Mouse (Mus musculus): ENCODE measurements at regions not wholly inside any gene's neighbourhood (a gene's known extent, or its start where the extent isn't known, plus 50 kb on each side); places are given as distances from the start of the nearest gene placed in this dataset.

DNA sequence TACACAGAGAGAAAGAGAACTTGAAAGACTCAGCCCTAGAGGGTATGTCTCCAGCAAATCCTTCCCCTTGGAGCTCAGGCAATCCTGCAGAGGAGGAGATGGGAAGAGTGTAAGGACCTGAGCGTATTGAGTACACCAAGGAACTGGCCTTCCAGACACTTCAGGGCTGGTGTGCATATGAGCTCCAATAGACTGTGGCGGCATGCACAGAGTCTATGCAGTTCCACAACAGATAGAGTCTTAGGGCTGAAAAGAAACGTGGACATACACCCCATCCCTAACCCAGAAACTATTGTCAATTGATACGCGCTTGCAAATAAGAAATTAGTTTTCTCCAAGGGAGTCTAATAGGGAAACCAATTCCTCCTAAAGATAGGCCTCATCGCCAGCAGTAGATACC, 130.6 kb upstream of the Lpp start:
- ATAC-seq (ENCODE audit: low FRiP score, low TSS enrichment) (no peak), DNase-seq (ENCODE audit: low spot score) (no peak)
- TF ChIP-seq CTCF (IDR thresholded peaks at IDR 0.05; ENCODE audit: low read depth) (no peak), EP300 (optimal IDR thresholded peaks at IDR 0.05) (no peak)
- Histone ChIP-seq H3K4me3 (ENCODE audit: low read depth, low read length) (no peak overlapping the region), H3K27me3 (ENCODE audit: control insufficient read depth, insufficient read depth, low read length) (no peaks in the 10 kb centered on the region), H3K9ac (ENCODE audit: low read length) (no peak overlapping the region), H3K4me2 (replicated peaks; ENCODE audit: low read depth) (no peak overlapping the region), H3K9me3 (ENCODE audit: control insufficient read depth, low read length) (no peaks in the 10 kb centered on the region), H3K36me3 (ENCODE audit: control insufficient read depth, insufficient read depth, low read length) (no peaks in the 10 kb centered on the region), H3K4me1 (replicated peaks; ENCODE audit: control insufficient read depth, insufficient read depth) (no peaks in the 10 kb centered on the region), H3K27ac (replicated peaks) (no peak overlapping the region)
- 94% methylated on average over 6 of the region's 6 CpGs for WGBS

DNA sequence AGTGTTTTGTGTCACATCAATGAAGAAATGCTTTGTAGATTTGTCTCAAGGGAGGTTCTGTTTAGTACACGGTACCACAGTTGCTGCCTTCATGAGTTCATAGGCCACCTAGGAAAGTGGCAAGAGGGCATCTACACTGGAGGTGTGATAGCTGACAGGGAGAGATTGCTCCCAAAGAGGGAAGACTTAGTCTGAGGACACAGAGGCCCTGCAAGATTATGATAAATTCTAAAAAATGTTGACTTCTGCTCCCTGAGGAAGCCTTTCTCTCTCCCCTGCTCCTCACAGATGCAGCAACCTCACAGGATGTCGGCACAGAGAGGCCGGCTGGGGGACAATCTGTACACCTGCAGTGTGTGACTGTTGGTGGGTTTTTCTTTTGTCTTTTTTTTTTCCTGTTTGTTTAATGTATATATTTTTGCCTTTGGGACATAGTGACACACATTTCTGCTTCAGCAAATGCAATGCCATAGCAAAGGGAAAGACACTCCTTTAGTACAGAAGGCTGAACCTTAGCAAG, 133.5 kb upstream of the Lpp start:
- H3K4me1 ChIP-seq (replicated peaks; ENCODE audit: control insufficient read depth, insufficient read depth): no peaks in the 10 kb centered on the region
- no peak for TF ChIP-seq CTCF (IDR thresholded peaks at IDR 0.05; ENCODE audit: low read depth)
- no peak for TF ChIP-seq EP300 (optimal IDR thresholded peaks at IDR 0.05)
- 64% methylated on average over 3 of the region's 3 CpGs for WGBS
- H3K36me3 ChIP-seq (ENCODE audit: control insufficient read depth, insufficient read depth, low read length): no peaks in the 10 kb centered on the region
- no peaks in the 10 kb centered on the region for H3K9me3 ChIP-seq (ENCODE audit: control insufficient read depth, low read length)
- H3K27ac ChIP-seq (replicated peaks): no peak overlapping the region
- DNase-seq (ENCODE audit: low spot score) (no peak), ATAC-seq (ENCODE audit: low FRiP score, low TSS enrichment) (no peak)
- no peak overlapping the region for H3K4me2 ChIP-seq (replicated peaks; ENCODE audit: low read depth)
- no peak overlapping the region for H3K9ac ChIP-seq (ENCODE audit: low read length)
- H3K4me3 ChIP-seq (ENCODE audit: low read depth, low read length): no peak overlapping the region
- no peaks in the 10 kb centered on the region for H3K27me3 ChIP-seq (ENCODE audit: control insufficient read depth, insufficient read depth, low read length)

DNA sequence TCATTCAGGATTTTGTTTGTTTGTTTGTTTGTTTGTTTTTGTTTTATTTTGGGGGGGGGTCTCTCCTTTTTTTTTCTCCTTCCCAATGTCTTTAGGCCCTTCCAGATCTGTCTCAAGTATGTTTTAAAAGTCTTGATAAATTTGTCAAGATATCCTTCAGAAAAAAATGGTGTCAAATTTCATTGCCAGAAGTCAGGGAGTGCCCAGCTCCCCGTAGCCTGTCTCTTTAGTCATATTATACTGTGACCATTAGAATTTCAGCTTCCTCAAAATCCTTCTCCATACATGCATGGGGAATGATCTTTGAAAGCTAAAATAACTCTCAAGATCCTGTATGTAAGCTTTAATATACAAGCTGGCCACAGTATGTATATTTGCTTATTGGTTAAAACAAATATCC, 134.3 kb upstream of the Lpp start:
- 27% methylated on average over 1 of the region's 1 CpGs for WGBS
- H3K27me3 ChIP-seq (ENCODE audit: control insufficient read depth, insufficient read depth, low read length): no peaks in the 10 kb centered on the region
- DNase-seq (ENCODE audit: low spot score) (no peak), ATAC-seq (ENCODE audit: low FRiP score, low TSS enrichment) (no peak)
- no peak overlapping the region for H3K4me2 ChIP-seq (replicated peaks; ENCODE audit: low read depth)
- no peaks in the 10 kb centered on the region for H3K36me3 ChIP-seq (ENCODE audit: control insufficient read depth, insufficient read depth, low read length)
- no peak overlapping the region for H3K27ac ChIP-seq (replicated peaks)
- no peaks in the 10 kb centered on the region for H3K4me1 ChIP-seq (replicated peaks; ENCODE audit: control insufficient read depth, insufficient read depth)
- TF ChIP-seq EP300 (optimal IDR thresholded peaks at IDR 0.05) (no peak), CTCF (IDR thresholded peaks at IDR 0.05; ENCODE audit: low read depth) (no peak)
- H3K9ac ChIP-seq (ENCODE audit: low read length): no peak overlapping the region
- H3K9me3 ChIP-seq (ENCODE audit: control insufficient read depth, low read length): no peaks in the 10 kb centered on the region
- no peak overlapping the region for H3K4me3 ChIP-seq (ENCODE audit: low read depth, low read length)

DNA sequence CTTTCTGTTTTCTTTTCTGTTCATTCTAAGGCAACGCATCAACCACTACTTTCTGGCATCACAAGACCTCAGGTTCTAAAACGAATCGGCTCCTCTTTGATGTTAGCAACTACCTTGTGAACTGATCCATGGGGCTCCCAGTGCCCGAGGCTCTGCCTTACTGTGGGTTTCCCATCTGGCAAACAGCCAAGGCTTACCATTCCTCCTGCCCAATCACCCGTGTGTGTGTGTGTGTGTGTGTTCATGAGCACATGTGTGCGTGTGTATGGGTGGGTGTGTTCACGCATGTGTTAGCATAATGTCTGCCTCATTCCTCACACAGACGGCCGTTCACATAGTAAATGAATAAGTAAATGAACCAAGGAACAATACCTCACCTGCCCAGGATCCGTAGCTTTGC, 138.3 kb upstream of the Lpp start:
- TF ChIP-seq CTCF (IDR thresholded peaks at IDR 0.05; ENCODE audit: low read depth): no peak
- no peak for TF ChIP-seq EP300 (optimal IDR thresholded peaks at IDR 0.05)
- peak; percentile 18 for DNase-seq (ENCODE audit: low spot score)
- 68% methylated on average over 10 of the region's 10 CpGs for WGBS

DNA sequence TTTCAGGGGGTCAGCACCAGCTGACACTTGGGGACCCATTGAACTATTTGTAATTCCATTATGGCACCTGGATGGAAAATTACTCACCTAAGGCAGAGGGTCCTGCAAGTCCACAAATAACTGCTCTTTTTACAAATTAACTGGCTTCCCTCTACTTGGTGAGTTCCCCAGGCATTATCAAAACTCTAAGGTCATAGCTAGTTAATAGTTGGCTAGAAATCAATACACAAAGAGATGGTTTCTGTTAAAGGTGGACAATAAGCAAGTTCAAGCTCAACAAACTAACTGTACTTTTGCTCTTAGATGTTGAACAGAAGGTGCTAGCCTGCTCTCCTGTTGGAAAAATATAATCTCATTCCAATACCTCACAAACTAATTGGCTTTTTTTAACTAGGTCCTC, 138.7 kb upstream of the Lpp start:
- no peaks in the 10 kb centered on the region for H3K36me3 ChIP-seq (ENCODE audit: control insufficient read depth, insufficient read depth, low read length)
- H3K27me3 ChIP-seq (ENCODE audit: control insufficient read depth, insufficient read depth, low read length): no peaks in the 10 kb centered on the region
- H3K9me3 ChIP-seq (ENCODE audit: control insufficient read depth, low read length): no peaks in the 10 kb centered on the region
- H3K4me1 ChIP-seq (replicated peaks; ENCODE audit: control insufficient read depth, insufficient read depth): no peaks in the 10 kb centered on the region
- no peak for DNase-seq (ENCODE audit: low spot score)
- no peak overlapping the region for H3K4me2 ChIP-seq (replicated peaks; ENCODE audit: low read depth)
- no peak overlapping the region for H3K4me3 ChIP-seq (ENCODE audit: low read depth, low read length)
- no peak overlapping the region for H3K9ac ChIP-seq (ENCODE audit: low read length)
- H3K27ac ChIP-seq (replicated peaks): no peak overlapping the region
- TF ChIP-seq EP300 (optimal IDR thresholded peaks at IDR 0.05): no peak
- TF ChIP-seq CTCF (IDR thresholded peaks at IDR 0.05; ENCODE audit: low read depth): no peak
- no peak for ATAC-seq (ENCODE audit: low FRiP score, low TSS enrichment)

More for the DNA sequence above, 138.3 kb upstream of the Lpp start:
- H3K9me3 ChIP-seq (ENCODE audit: control insufficient read depth, low read length): no peaks in the 10 kb centered on the region
- 0 out of 2 replicates have a peak, but pooled peaks have one; percentile 18 for ATAC-seq (ENCODE audit: low FRiP score, low TSS enrichment)
- no peaks in the 10 kb centered on the region for H3K27me3 ChIP-seq (ENCODE audit: control insufficient read depth, insufficient read depth, low read length)
- no peak overlapping the region for H3K27ac ChIP-seq (replicated peaks)
- no peak overlapping the region for H3K4me2 ChIP-seq (replicated peaks; ENCODE audit: low read depth)
- H3K4me3 ChIP-seq (ENCODE audit: low read depth, low read length): no peak overlapping the region
- H3K9ac ChIP-seq (ENCODE audit: low read length): no peak overlapping the region
- no peaks in the 10 kb centered on the region for H3K4me1 ChIP-seq (replicated peaks; ENCODE audit: control insufficient read depth, insufficient read depth)
- no peaks in the 10 kb centered on the region for H3K36me3 ChIP-seq (ENCODE audit: control insufficient read depth, insufficient read depth, low read length)

DNA sequence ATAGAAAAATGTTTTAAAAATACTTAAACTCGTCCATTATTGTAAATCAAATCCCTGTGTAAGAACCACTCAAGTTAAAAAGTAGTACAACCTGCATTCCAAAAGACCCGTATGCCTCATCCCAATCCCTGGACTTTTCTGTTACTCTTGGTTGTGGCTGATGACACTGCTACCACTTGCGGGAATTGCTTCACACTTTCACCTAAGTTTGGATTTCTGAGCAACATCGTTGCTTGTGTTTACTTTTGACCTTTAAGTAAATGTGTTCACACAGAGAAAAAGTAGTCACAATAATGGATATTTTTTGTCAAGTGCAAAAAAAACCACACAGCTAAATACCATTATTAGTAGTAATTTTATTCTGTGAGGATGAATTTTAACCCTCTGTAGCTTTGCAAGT, 139.2 kb upstream of the Lpp start:
- no peaks in the 10 kb centered on the region for H3K9me3 ChIP-seq (ENCODE audit: control insufficient read depth, low read length)
- no peak overlapping the region for H3K4me3 ChIP-seq (ENCODE audit: low read depth, low read length)
- H3K4me1 ChIP-seq (replicated peaks; ENCODE audit: control insufficient read depth, insufficient read depth): no peaks in the 10 kb centered on the region
- H3K27me3 ChIP-seq (ENCODE audit: control insufficient read depth, insufficient read depth, low read length): no peaks in the 10 kb centered on the region
- TF ChIP-seq CTCF (IDR thresholded peaks at IDR 0.05; ENCODE audit: low read depth) (no peak), EP300 (optimal IDR thresholded peaks at IDR 0.05) (no peak)
- H3K9ac ChIP-seq (ENCODE audit: low read length): no peak overlapping the region
- no peaks in the 10 kb centered on the region for H3K36me3 ChIP-seq (ENCODE audit: control insufficient read depth, insufficient read depth, low read length)
- ATAC-seq (ENCODE audit: low FRiP score, low TSS enrichment) (no peak), DNase-seq (ENCODE audit: low spot score) (no peak)
- 66% methylated on average over 4 of the region's 4 CpGs for WGBS
- no peak overlapping the region for H3K27ac ChIP-seq (replicated peaks)
- no peak overlapping the region for H3K4me2 ChIP-seq (replicated peaks; ENCODE audit: low read depth)

All from stomach, postnatal 0 days (tissue).